Mouse (Mus musculus) ES-E14 (cell line): Measurements from ENCODE around the gene Mark1. TPM values are rescaled to one million over a fixed set of nuclear protein-coding genes. Genes with fewer than 3 reads are reported as not detected.

Experiments
- DNase-seq: peaks from one replicate; pipeline ENCODE4 v3.0.0-alpha.2; 2013; ENCODE audit warnings: low read depth, low spot score
- H3K27ac ChIP-seq: 2 replicates; pipeline ENCODE4 v1.5.1; 2012; ENCODE audit warnings: low read depth, mild to moderate bottlenecking, low read length, moderate library complexity, mixed read lengths; ENCODE audit not compliant: poor library complexity, insufficient read depth, severe bottlenecking
- H3K36me3 ChIP-seq: 2 replicates; pipeline ENCODE4 v1.6.1; 2012; ENCODE audit warnings: mild to moderate bottlenecking, low read length, moderate library complexity, mixed read lengths; ENCODE audit not compliant: control insufficient read depth, poor library complexity, insufficient read depth, severe bottlenecking
- H3K4me1 ChIP-seq, 2 experiments: fragments of 150-350 bp in 1 of 2; sonication (generic) in 1 of 2; 2 replicates each; pipeline ENCODE4 v1.6.1; 2012; ENCODE audit warnings: low read length in 2 of 2, mild to moderate bottlenecking in 1 of 2, mixed read lengths in 1 of 2; ENCODE audit not compliant: control insufficient read depth in 2 of 2, insufficient read depth in 2 of 2, poor library complexity in 1 of 2
- H3K4me3 ChIP-seq, 2 experiments: fragments of 150-350 bp in 1 of 2; sonication (generic) in 1 of 2; 2 replicates each; pipeline ENCODE4 v1.5.1; 2012; ENCODE audit warnings: low read length in 2 of 2, low read depth in 1 of 2, mild to moderate bottlenecking in 1 of 2, mixed read lengths in 1 of 2; ENCODE audit not compliant: insufficient read depth in 1 of 2, poor library complexity in 1 of 2, severe bottlenecking in 1 of 2
- H3K9ac ChIP-seq: 2 replicates; pipeline ENCODE4 v1.6.1; 2012; ENCODE audit warnings: low read depth, mild to moderate bottlenecking, low read length, mixed read lengths; ENCODE audit not compliant: poor library complexity, insufficient read depth, severe bottlenecking
- H3K9me3 ChIP-seq: fragments of 150-350 bp; sonication (generic); 2 replicates; pipeline ENCODE4 v1.6.1; 2012; ENCODE audit warnings: low read depth, mild to moderate bottlenecking, low read length; ENCODE audit not compliant: control insufficient read depth, insufficient read depth
- CHD2 ChIP-seq: IDR thresholded peaks from 2 replicates; pipeline ENCODE4 v1.6.1; 2014; ENCODE audit warnings: mild to moderate bottlenecking, low read depth, low read length, inconsistent platforms
- HCFC1 ChIP-seq: IDR thresholded peaks from 2 replicates; pipeline ENCODE4 v1.6.1; 2012; ENCODE audit warnings: low read length, inconsistent platforms, borderline replicate concordance; ENCODE audit not compliant: insufficient read depth
- MAFK ChIP-seq: IDR thresholded peaks from 2 replicates; pipeline ENCODE4 v1.6.1; 2014; ENCODE audit warnings: mild to moderate bottlenecking, low read depth, low read length, inconsistent platforms; ENCODE audit not compliant: insufficient read depth
- ZC3H11A ChIP-seq: IDR thresholded peaks from 2 replicates; pipeline ENCODE4 v1.6.1; 2012; ENCODE audit warnings: low read depth, mild to moderate bottlenecking, inconsistent platforms, low read length, borderline replicate concordance
- ZNF384 ChIP-seq: IDR thresholded peaks from 2 replicates; pipeline ENCODE4 v1.6.1; 2012; ENCODE audit warnings: low read depth, low read length, inconsistent platforms
- in situ Hi-C, 2 experiments: fragments of 600-800 bp; cut with MboI; formaldehyde crosslinking; loops; one replicate each; pipeline ENCODE4 v1.15.1; 2025; ENCODE audit warnings: low sequenced_read_pairs in 2 of 2, inconsistent platforms in 1 of 2; ENCODE audit not compliant: unreplicated experiment in 2 of 2
- total RNA-seq: library from RNA; depleted of rRNA; stranded (reverse); fragments of 300-350 nt; gene quantifications from 2 replicates; pipeline ENCODE4 v1.2.3, GENCODE M21; 2012

Mark1 gene
- total RNA-seq, 1 experiment = 3.6 TPM

- no peaks in the 10 kb centered on the region; the same call in 1 of the 2 replicates for H3K36me3 ChIP-seq
- no peak overlapping the region for H3K9ac ChIP-seq
- no peak overlapping the region for H3K4me3 ChIP-seq
- no peak for DNase-seq
- TF ChIP-seq HCFC1 = no peak
- no peak for TF ChIP-seq CHD2
- TF ChIP-seq ZC3H11A = no peak
- no peak for TF ChIP-seq MAFK
- no peak for TF ChIP-seq ZNF384
- H3K27ac ChIP-seq = no peak overlapping the region
- in situ Hi-C loops = no loop called here
- H3K9me3 ChIP-seq = no peaks in the 10 kb centered on the region
- no peaks in the 10 kb centered on the region; a peak in 1 of 4 replicates for H3K4me1 ChIP-seq
These were observed 87.5 kb downstream of the Mark1 start for GRCm38 (mm10) chr1:184911861-184912260.

GRCm38 (mm10) chr1:184908558-184908957 is 90.8 kb downstream of the Mark1 start:
- no peak for DNase-seq
- H3K9ac ChIP-seq = no peak overlapping the region
- TF ChIP-seq HCFC1 (no peak), MAFK (no peak), ZC3H11A (no peak), ZNF384 (no peak), CHD2 (no peak)
- H3K4me3 ChIP-seq = no peak overlapping the region
- no peaks in the 10 kb centered on the region; the same call in 1 of the 2 replicates for H3K36me3 ChIP-seq
- H3K9me3 ChIP-seq = no peaks in the 10 kb centered on the region
- no peak overlapping the region for H3K27ac ChIP-seq
- in situ Hi-C loops = no loop called here
- H3K4me1 ChIP-seq = no peaks in the 10 kb centered on the region

- TF ChIP-seq MAFK (no peak), ZNF384 (no peak), HCFC1 (no peak), CHD2 (no peak), ZC3H11A (no peak)
- in situ Hi-C loops = no loop called here
- no peak overlapping the region for H3K9ac ChIP-seq
- no peaks in the 10 kb centered on the region for H3K9me3 ChIP-seq
- H3K27ac ChIP-seq = no peak overlapping the region
- no peak for DNase-seq
- H3K36me3 ChIP-seq = no peaks in the 10 kb centered on the region; the same call in 1 of the 2 replicates
- no peak overlapping the region for H3K4me3 ChIP-seq
- H3K4me1 ChIP-seq = no peaks in the 10 kb centered on the region
These were observed 93.2 kb downstream of the Mark1 start for GRCm38 (mm10) chr1:184905904-184906745.

- no peak overlapping the region for H3K4me3 ChIP-seq
- H3K4me1 ChIP-seq = no peaks in the 10 kb centered on the region
- no peak for TF ChIP-seq ZNF384
- no peak for TF ChIP-seq HCFC1
- TF ChIP-seq CHD2 = no peak
- TF ChIP-seq ZC3H11A = no peak
- TF ChIP-seq MAFK = no peak
- no peaks in the 10 kb centered on the region; the same call in 1 of the 2 replicates for H3K36me3 ChIP-seq
- H3K9me3 ChIP-seq = no peaks in the 10 kb centered on the region
- no peak for DNase-seq
- in situ Hi-C loops = no loop called here
- no peak overlapping the region for H3K27ac ChIP-seq
- H3K9ac ChIP-seq = no peak overlapping the region
These were observed 94.0 kb downstream of the Mark1 start for GRCm38 (mm10) chr1:184905371-184905770.
